ENCODE assay signal across 9 mouse cellular contexts in genomic region chr6:42709291-42710211, GRCm38 (mm10). TPM values are rescaled to one million over a fixed set of nuclear protein-coding genes. Genes with fewer than 3 reads are reported as not detected.
DNase-seq lines count a peak whose midpoint lies in the region; ATAC-seq and TF ChIP-seq lines count a peak whose summit lies in the region.
"Had no signal": no experiment of that assay in that cellular context is flagged by ENCODE, and none has a peak within 500 bp of the region (broad histone marks: within the 10 kb centered on the region; RNA-seq: fewer than 3 reads in every experiment).

Gene Tcaf1 (minus strand): TSS chr6:42710088.

- H3K9ac ChIP-seq in liver, embryonic 16.5 days (ENCODE audit: low read depth, low read length), result no peak within 1 kb of the TSS

- H3K9me3 ChIP-seq in liver, embryonic 16.5 days (replicated peaks; ENCODE audit: control insufficient read depth, low read length), result no peaks in the 10 kb centered on the region

- peak within 1 kb of the TSS; percentile 80 for H3K4me3 ChIP-seq in layer of hippocampus, adult 2 months
- H3K4me3 ChIP-seq in liver, embryonic 16.5 days (ENCODE audit: low read depth, low read length), result peak within 1 kb of the TSS; percentile 49

- intact Hi-C loops in heart, postnatal 36 days (cut with DNase I), result loop anchor here (2.0 kb wide), 1 partner anchor 17 kb away; no protein-coding TSS in a partner anchor

- 15% methylated on average over 28 of the region's 28 CpGs for WGBS in liver, embryonic 16.5 days (ENCODE audit: insufficient replicate concordance)

- H3K27me3 ChIP-seq in liver, embryonic 16.5 days (ENCODE audit: control insufficient read depth, insufficient read depth, low read depth, low read length), result no peaks in the 10 kb centered on the region
- H3K27me3 ChIP-seq: CH12.LX had no signal

- no peaks in the 10 kb centered on the region for H3K36me3 ChIP-seq in liver, embryonic 16.5 days (ENCODE audit: control insufficient read depth, insufficient read depth)

- no peak for TF ChIP-seq CTCF in layer of hippocampus, adult 2 months (conservative IDR thresholded peaks at IDR 0.05)

- H3K27ac ChIP-seq in layer of hippocampus, adult 2 months, result peak within 1 kb of the TSS; percentile 97
- H3K27ac ChIP-seq in liver, embryonic 16.5 days (ENCODE audit: low read length), result no peak within 1 kb of the TSS

- no peaks in the 10 kb centered on the region for H3K4me1 ChIP-seq in liver, embryonic 16.5 days (ENCODE audit: control insufficient read depth, low read depth, low read length)

- peak; percentile 96 for ATAC-seq in frontal cortex, adult (ENCODE audit: low TSS enrichment)
- ATAC-seq in liver, embryonic 16.5 days (ENCODE audit: low read depth), result peak; percentile 70

- H3K4me2 ChIP-seq in liver, embryonic 16.5 days (ENCODE audit: low read depth, low read length), result peak within 1 kb of the TSS; percentile 44

- DNase-seq in ES-CJ7 (ENCODE audit: low read depth, low spot score), result peak; percentile 67
- DNase-seq in cerebellum, adult 8-10 months, result peak; percentile 89
- peak; percentile 68 to 72 for DNase-seq in heart, postnatal 36 days
- peak; percentile 87 to 94 for DNase-seq in layer of hippocampus, adult 2 months (ENCODE audit: low spot score in 2 of 2)
- DNase-seq in ovary, postnatal 10 days (ENCODE audit: low spot score), result peak; percentile 46
- peak; percentile 76 for DNase-seq in yolk sac, embryonic 10.5 days (ENCODE audit: low spot score)

RNA-seq across cellular contexts. Expression of gene Tcaf1, which starts in this region (rescaled TPM):
- 10 to 100 TPM; 11.4 to 12.2 TPM for total RNA-seq in heart, postnatal 36 days (2021)
- 100 to 1,000 TPM; 215 to 221 TPM for total RNA-seq in layer of hippocampus, adult 2 months (2021)
- polyA plus RNA-seq in liver, embryonic 16.5 days (2015; fragmentation: Nextera tagmentation; extraction: Ambion mirVana), result 4.9 and 5.1 TPM in 2 replicates
- total RNA-seq: CH12.LX had no signal

Comparison
In these comparisons a context has a peak if more than half of its experiments do, and no peak if none do; other contexts are left out.
1. RNA of gene Tcaf1 (total RNA-seq): 215 to 221 TPM in layer of hippocampus, adult 2 months; 11.4 to 12.2 TPM in heart, postnatal 36 days; every median in the first group is over 10 times any median in the second.
2. Peak in every context shown above with its lines, with median percentiles within 50 percentile points of each other: DNase-seq.